Mouse (Mus musculus): ENCODE measurements around the gene Ankrd9. TPM values are rescaled to one million over a fixed set of nuclear protein-coding genes. Genes with fewer than 3 reads are reported as not detected.

Ankrd9 gene
- total and polyA plus RNA-seq, 3 experiments, result 2.6 to 19.3 (median 7.5) TPM

DNA sequence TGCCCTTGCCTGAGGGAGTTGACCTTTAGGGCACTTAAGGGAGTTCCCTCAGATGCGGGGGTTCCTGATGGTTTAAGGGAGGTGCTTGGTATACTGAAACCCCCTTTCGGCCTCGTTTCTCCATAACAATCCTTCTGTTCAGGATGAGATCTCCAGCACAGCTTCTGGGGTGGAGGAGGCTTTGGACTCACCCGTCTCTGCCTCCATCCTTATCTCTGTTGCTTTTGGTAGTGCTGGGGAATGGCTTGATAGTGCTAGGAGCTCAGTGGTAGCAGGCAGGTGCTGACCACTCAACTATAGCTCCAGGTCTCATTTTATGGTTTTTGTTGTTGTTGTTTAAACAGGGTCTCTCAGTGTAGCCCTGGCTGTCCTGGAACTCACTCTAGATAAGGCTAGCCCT, 12.8 kb downstream of the Ankrd9 start:
- no peak for TF ChIP-seq POLR2AphosphoS5 (IDR thresholded peaks at IDR 0.05; ENCODE audit: insufficient replicate concordance, low read depth, low read length)
- TF ChIP-seq GATA2 (IDR thresholded peaks at IDR 0.05; ENCODE audit: borderline replicate concordance, low read depth, low read length), result no peak
- no peak for TF ChIP-seq TAL1 (conservative IDR thresholded peaks at IDR 0.05; ENCODE audit: low read depth, low read length)
- TF ChIP-seq GATA1 (IDR thresholded peaks at IDR 0.05; ENCODE audit: borderline replicate concordance, low read length), result no peak
- no peak for TF ChIP-seq CTCF (IDR thresholded peaks at IDR 0.05; ENCODE audit: low read depth, low read length)
- DNase-seq (ENCODE audit: low spot score) (no peak), ATAC-seq (ENCODE audit: extremely low read depth, insufficient number of reproducible peaks, low FRiP score, poor library complexity, severe bottlenecking) (no peak)
- H3K27me3 ChIP-seq (ENCODE audit: insufficient read depth, low read length), result no peaks in the 10 kb centered on the region
- peaks cover 66% of the 10 kb centered on the region for H3K36me3 ChIP-seq (replicated peaks)
- no peaks in the 10 kb centered on the region for H3K9me3 ChIP-seq (replicated peaks)
- no peak overlapping the region for H3K4me3 ChIP-seq (ENCODE audit: low read depth, low read length)
- H3K4me1 ChIP-seq (ENCODE audit: insufficient read depth, low read depth, low read length), result peaks cover 9% of the 10 kb centered on the region

DNA sequence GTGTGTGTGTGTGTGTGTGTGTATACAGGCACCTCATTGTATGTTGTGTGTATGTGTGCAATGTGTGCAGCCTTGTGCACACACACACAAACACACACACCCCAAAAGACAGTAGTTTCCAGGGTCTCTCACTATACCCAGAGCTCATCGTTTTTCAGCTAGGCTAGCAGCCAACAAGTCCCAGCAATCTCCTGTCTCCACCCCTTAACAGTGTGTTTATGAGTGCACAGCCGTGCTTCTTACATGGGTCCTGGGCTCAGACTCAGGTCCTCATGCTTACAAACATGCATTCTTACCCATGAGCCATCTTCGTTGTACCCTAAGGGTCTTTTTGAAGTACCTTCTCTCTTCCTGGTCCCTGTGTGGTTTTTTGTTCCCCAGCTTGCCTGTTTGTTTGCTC, 13.3 kb downstream of the Ankrd9 start:
- H3K4me3 ChIP-seq (ENCODE audit: low read depth, low read length), result no peak overlapping the region
- DNase-seq (ENCODE audit: low spot score), result no peak
- no peaks in the 10 kb centered on the region for H3K27me3 ChIP-seq (ENCODE audit: insufficient read depth, low read length)
- H3K36me3 ChIP-seq (replicated peaks), result peaks cover 66% of the 10 kb centered on the region
- no peak for ATAC-seq (ENCODE audit: extremely low read depth, insufficient number of reproducible peaks, low FRiP score, poor library complexity, severe bottlenecking)
- TF ChIP-seq GATA2 (IDR thresholded peaks at IDR 0.05; ENCODE audit: borderline replicate concordance, low read depth, low read length) (no peak), GATA1 (IDR thresholded peaks at IDR 0.05; ENCODE audit: borderline replicate concordance, low read length) (no peak), TAL1 (conservative IDR thresholded peaks at IDR 0.05; ENCODE audit: low read depth, low read length) (no peak), CTCF (IDR thresholded peaks at IDR 0.05; ENCODE audit: low read depth, low read length) (no peak), POLR2AphosphoS5 (IDR thresholded peaks at IDR 0.05; ENCODE audit: insufficient replicate concordance, low read depth, low read length) (no peak)
- no peaks in the 10 kb centered on the region for H3K9me3 ChIP-seq (replicated peaks)
- peaks cover 9% of the 10 kb centered on the region for H3K4me1 ChIP-seq (ENCODE audit: insufficient read depth, low read depth, low read length)

DNA sequence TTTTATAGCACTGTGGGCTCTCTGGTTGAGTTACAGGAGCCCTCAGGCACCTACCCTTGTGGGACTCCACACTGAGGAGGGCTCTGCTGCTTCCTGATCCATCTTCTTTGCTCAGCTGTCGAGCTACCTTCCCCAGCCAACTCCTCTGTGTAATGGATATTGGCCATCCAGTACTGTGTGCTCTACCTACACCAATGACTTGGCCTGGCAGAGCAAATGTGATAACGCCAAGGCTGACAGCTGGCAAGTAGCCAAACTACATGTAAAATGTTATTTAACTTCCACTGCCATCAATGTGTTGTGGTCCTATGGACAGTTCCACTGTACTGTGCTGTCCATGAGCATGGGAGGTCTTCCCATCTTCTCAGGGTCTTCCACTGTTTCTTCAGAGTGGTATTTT, 16.9 kb downstream of the Ankrd9 start:
- Histone ChIP-seq H3K4me3 (ENCODE audit: low read depth, low read length) (no peak overlapping the region), H3K9me3 (replicated peaks) (no peaks in the 10 kb centered on the region), H3K36me3 (replicated peaks) (peaks cover 55% of the 10 kb centered on the region), H3K4me1 (ENCODE audit: insufficient read depth, low read depth, low read length) (peaks cover 3% of the 10 kb centered on the region), H3K27me3 (ENCODE audit: insufficient read depth, low read length) (no peaks in the 10 kb centered on the region)
- ATAC-seq (ENCODE audit: extremely low read depth, insufficient number of reproducible peaks, low FRiP score, poor library complexity, severe bottlenecking) (no peak), DNase-seq (ENCODE audit: low spot score) (no peak)
- no peak for TF ChIP-seq GATA1 (IDR thresholded peaks at IDR 0.05; ENCODE audit: borderline replicate concordance, low read length)
- TF ChIP-seq POLR2AphosphoS5 (IDR thresholded peaks at IDR 0.05; ENCODE audit: insufficient replicate concordance, low read depth, low read length), result no peak
- TF ChIP-seq TAL1 (conservative IDR thresholded peaks at IDR 0.05; ENCODE audit: low read depth, low read length), result no peak
- TF ChIP-seq GATA2 (IDR thresholded peaks at IDR 0.05; ENCODE audit: borderline replicate concordance, low read depth, low read length), result no peak
- no peak for TF ChIP-seq CTCF (IDR thresholded peaks at IDR 0.05; ENCODE audit: low read depth, low read length)

DNA sequence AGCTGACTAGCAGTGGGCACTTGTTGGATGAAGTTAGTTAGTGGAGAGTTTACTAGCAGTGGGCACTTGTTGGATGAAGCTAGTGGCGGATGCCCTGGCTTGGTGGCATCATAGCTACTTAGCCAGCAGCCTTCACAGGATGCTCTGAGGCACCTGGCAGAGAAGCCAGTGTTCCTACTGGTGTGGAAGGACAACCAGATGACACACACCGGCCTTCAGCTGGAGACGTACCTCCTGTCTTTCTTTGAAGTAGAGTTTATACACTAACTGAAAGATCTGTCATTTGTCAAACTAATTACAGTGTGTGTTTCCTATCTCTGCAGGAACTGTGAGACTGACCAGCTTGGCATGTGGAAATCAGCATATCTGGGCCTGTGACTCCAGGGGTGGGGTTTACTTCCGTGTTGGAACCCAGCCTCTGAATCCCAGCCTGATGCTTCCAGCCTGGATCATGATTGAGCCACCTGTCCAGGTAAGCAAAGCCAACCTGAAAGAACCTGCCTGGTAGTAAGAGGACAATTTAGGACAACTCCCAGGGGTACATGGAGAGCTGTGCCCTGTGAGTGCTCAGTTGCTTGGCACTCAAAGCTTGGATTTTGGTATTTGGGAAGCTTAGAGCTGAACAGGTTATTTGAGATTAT, 24.4 kb downstream of the Ankrd9 start:
- Histone ChIP-seq H3K27me3 (ENCODE audit: insufficient read depth, low read length) (no peaks in the 10 kb centered on the region), H3K4me1 (ENCODE audit: insufficient read depth, low read depth, low read length) (peaks cover 18% of the 10 kb centered on the region), H3K9me3 (replicated peaks) (no peaks in the 10 kb centered on the region), H3K36me3 (replicated peaks) (peaks cover 57% of the 10 kb centered on the region), H3K4me3 (ENCODE audit: low read depth, low read length) (no peak overlapping the region)
- DNase-seq (ENCODE audit: low spot score) (no peak), ATAC-seq (ENCODE audit: extremely low read depth, insufficient number of reproducible peaks, low FRiP score, poor library complexity, severe bottlenecking) (no peak)
- TF ChIP-seq GATA2 (IDR thresholded peaks at IDR 0.05; ENCODE audit: borderline replicate concordance, low read depth, low read length) (no peak), POLR2AphosphoS5 (IDR thresholded peaks at IDR 0.05; ENCODE audit: insufficient replicate concordance, low read depth, low read length) (no peak), CTCF (IDR thresholded peaks at IDR 0.05; ENCODE audit: low read depth, low read length) (no peak), GATA1 (IDR thresholded peaks at IDR 0.05; ENCODE audit: borderline replicate concordance, low read length) (no peak), TAL1 (conservative IDR thresholded peaks at IDR 0.05; ENCODE audit: low read depth, low read length) (no peak)

DNA sequence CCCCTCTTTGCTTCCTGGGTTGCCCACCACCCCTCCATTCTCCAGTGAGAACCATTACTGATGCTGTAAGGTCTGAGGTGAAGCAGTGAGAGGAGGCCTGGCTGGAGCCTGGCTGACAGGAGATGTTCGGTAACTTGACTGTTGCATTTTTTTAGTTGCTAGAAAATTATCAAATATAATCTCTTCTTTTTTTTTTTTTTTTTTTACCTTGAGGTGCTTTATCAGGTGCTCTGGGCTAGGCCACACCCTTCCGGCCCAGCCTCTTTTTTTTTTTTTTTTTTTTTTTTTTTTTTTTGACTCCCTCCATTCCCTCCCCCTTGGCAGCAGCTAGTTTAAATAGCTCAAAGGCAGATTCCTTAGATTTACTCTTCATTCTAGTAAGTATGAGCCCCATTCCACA, 24.9 kb downstream of the Ankrd9 start:
- no peaks in the 10 kb centered on the region for H3K9me3 ChIP-seq (replicated peaks)
- peaks cover 18% of the 10 kb centered on the region for H3K4me1 ChIP-seq (ENCODE audit: insufficient read depth, low read depth, low read length)
- TF ChIP-seq GATA2 (IDR thresholded peaks at IDR 0.05; ENCODE audit: borderline replicate concordance, low read depth, low read length), result no peak
- TF ChIP-seq CTCF (IDR thresholded peaks at IDR 0.05; ENCODE audit: low read depth, low read length), result no peak
- TF ChIP-seq POLR2AphosphoS5 (IDR thresholded peaks at IDR 0.05; ENCODE audit: insufficient replicate concordance, low read depth, low read length), result no peak
- TF ChIP-seq GATA1 (IDR thresholded peaks at IDR 0.05; ENCODE audit: borderline replicate concordance, low read length), result no peak
- TF ChIP-seq TAL1 (conservative IDR thresholded peaks at IDR 0.05; ENCODE audit: low read depth, low read length), result no peak
- ATAC-seq (ENCODE audit: extremely low read depth, insufficient number of reproducible peaks, low FRiP score, poor library complexity, severe bottlenecking), result 0 out of 2 replicates have a peak, but pooled peaks have one; percentile 16
- H3K4me3 ChIP-seq (ENCODE audit: low read depth, low read length), result no peak overlapping the region
- H3K36me3 ChIP-seq (replicated peaks), result peaks cover 57% of the 10 kb centered on the region
- no peak for DNase-seq (ENCODE audit: low spot score)
- no peaks in the 10 kb centered on the region for H3K27me3 ChIP-seq (ENCODE audit: insufficient read depth, low read length)

DNA sequence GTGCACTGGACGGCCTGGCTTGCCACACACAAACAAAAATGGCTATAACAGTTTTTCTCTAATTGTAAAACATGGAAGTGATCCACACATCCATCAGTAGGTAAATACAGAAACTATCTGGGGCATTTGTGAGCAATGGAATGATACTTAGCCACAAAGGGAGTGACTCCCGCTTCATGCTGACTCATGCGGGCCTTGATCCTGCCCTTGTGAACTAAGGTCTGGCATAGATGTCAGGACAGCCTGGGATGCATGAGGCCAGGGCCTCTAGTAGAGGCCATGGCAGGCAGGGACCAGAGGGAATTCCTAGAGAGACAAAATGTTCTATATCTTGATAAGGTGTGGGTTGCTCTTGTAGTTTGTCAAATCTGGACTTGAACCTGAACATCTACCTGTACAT, 25.4 kb downstream of the Ankrd9 start:
- no peaks in the 10 kb centered on the region for H3K27me3 ChIP-seq (ENCODE audit: insufficient read depth, low read length)
- peaks cover 59% of the 10 kb centered on the region for H3K36me3 ChIP-seq (replicated peaks)
- no peak for ATAC-seq (ENCODE audit: extremely low read depth, insufficient number of reproducible peaks, low FRiP score, poor library complexity, severe bottlenecking)
- no peak for DNase-seq (ENCODE audit: low spot score)
- no peak for TF ChIP-seq CTCF (IDR thresholded peaks at IDR 0.05; ENCODE audit: low read depth, low read length)
- no peak for TF ChIP-seq GATA2 (IDR thresholded peaks at IDR 0.05; ENCODE audit: borderline replicate concordance, low read depth, low read length)
- TF ChIP-seq POLR2AphosphoS5 (IDR thresholded peaks at IDR 0.05; ENCODE audit: insufficient replicate concordance, low read depth, low read length), result no peak
- TF ChIP-seq GATA1 (IDR thresholded peaks at IDR 0.05; ENCODE audit: borderline replicate concordance, low read length), result no peak
- no peak for TF ChIP-seq TAL1 (conservative IDR thresholded peaks at IDR 0.05; ENCODE audit: low read depth, low read length)
- H3K4me3 ChIP-seq (ENCODE audit: low read depth, low read length), result no peak overlapping the region
- H3K9me3 ChIP-seq (replicated peaks), result no peaks in the 10 kb centered on the region
- peaks cover 18% of the 10 kb centered on the region for H3K4me1 ChIP-seq (ENCODE audit: insufficient read depth, low read depth, low read length)
